Comparison of ENCODE assay signal across 11 mouse cellular contexts in genomic region chr11:45992087-45992486, GRCm38 (mm10). TPM values are rescaled to one million over a fixed set of nuclear protein-coding genes. Genes with fewer than 3 reads are reported as not detected.
A peak's percentile ranks its signal among the peaks of the same experiment; 100 is the strongest.
DNase-seq lines count a peak whose midpoint lies in the region; ATAC-seq and TF ChIP-seq lines count a peak whose summit lies in the region.
"Had no signal": no experiment of that assay in that cellular context is flagged by ENCODE, and none has a peak within 500 bp of the region (broad histone marks: within the 10 kb centered on the region; RNA-seq: fewer than 3 reads in every experiment).

No protein-coding gene starts in this region.

- H3K27ac ChIP-seq in heart, embryonic 13.5 days (replicated peaks) = no peak overlapping the region
- H3K27ac ChIP-seq in hindbrain, embryonic 14.5 days = no peak overlapping the region
- H3K27ac ChIP-seq in midbrain, embryonic 12.5 days (replicated peaks) = no peak overlapping the region

- no peak for TF ChIP-seq CTCF in brain, embryonic 14.5 days (IDR thresholded peaks at IDR 0.05; ENCODE audit: borderline replicate concordance, extremely low read depth, insufficient read depth, insufficient read length)

- intact Hi-C loops in heart, postnatal 14 days (cut with DNase I) = no loop called here

- peak overlapping the region; percentile 68 for H3K4me2 ChIP-seq in heart, embryonic 13.5 days
- H3K4me2 ChIP-seq in hindbrain, embryonic 14.5 days (replicated peaks) = peak overlapping the region; percentile 27
- H3K4me2 ChIP-seq in midbrain, embryonic 12.5 days (replicated peaks) = peak overlapping the region; percentile 46

- no peak for DNase-seq in heart, postnatal 14 days
- DNase-seq in brain, embryonic 14.5 days (ENCODE audit: low read depth) = peak; percentile 5
- DNase-seq in hindbrain, embryonic 14.5 days (ENCODE audit: low spot score) = no peak
- DNase-seq in right cerebral cortex, adult 18-20 months = no peak
- DNase-seq in right cerebral cortex, postnatal 10 days (ENCODE audit: low spot score in 2 of 2) = no peak
- DNase-seq in urinary bladder, postnatal 10 days (ENCODE audit: low spot score) = no peak

- H3K4me3 ChIP-seq in heart, embryonic 13.5 days = peak overlapping the region; percentile 45
- no peak overlapping the region for H3K4me3 ChIP-seq in hindbrain, embryonic 14.5 days (replicated peaks; ENCODE audit: low read length)
- H3K4me3 ChIP-seq in midbrain, embryonic 12.5 days = no peak overlapping the region

- H3K27me3 ChIP-seq in heart, embryonic 13.5 days (replicated peaks) = peaks cover 3% of the 10 kb centered on the region; the same call in 1 of the 2 replicates
- no peaks in the 10 kb centered on the region for H3K27me3 ChIP-seq in hindbrain, embryonic 14.5 days (ENCODE audit: control insufficient read depth, insufficient read depth, low read length)
- peaks cover 7% of the 10 kb centered on the region; the same call in 1 of the 2 replicates for H3K27me3 ChIP-seq in midbrain, embryonic 12.5 days

- WGBS in heart, embryonic 13.5 days = 42% methylated on average over 13 of the region's 13 CpGs
- 48% methylated on average over 13 of the region's 13 CpGs for WGBS in hindbrain, embryonic 14.5 days
- 49% methylated on average over 13 of the region's 13 CpGs for WGBS in midbrain, embryonic 12.5 days

- ATAC-seq in heart, embryonic 13.5 days (ENCODE audit: extremely low read depth, insufficient number of reproducible peaks, low FRiP score, low TSS enrichment) = no peak
- no peak for ATAC-seq in hindbrain, embryonic 14.5 days (ENCODE audit: low FRiP score)
- ATAC-seq in midbrain, embryonic 12.5 days (ENCODE audit: low FRiP score, low read depth) = no peak

- H3K9ac ChIP-seq in heart, embryonic 13.5 days = peak overlapping the region; percentile 69
- no peak overlapping the region for H3K9ac ChIP-seq in hindbrain, embryonic 14.5 days
- H3K9ac ChIP-seq in midbrain, embryonic 12.5 days (replicated peaks) = no peak overlapping the region

- no peaks in the 10 kb centered on the region for H3K9me3 ChIP-seq in heart, embryonic 13.5 days
- H3K9me3 ChIP-seq in hindbrain, embryonic 14.5 days (ENCODE audit: control insufficient read depth, low read length) = no peaks in the 10 kb centered on the region
- no peaks in the 10 kb centered on the region for H3K9me3 ChIP-seq in midbrain, embryonic 12.5 days

- TF ChIP-seq POLR2A in brain, embryonic 14.5 days (IDR thresholded peaks at IDR 0.05; ENCODE audit: borderline replicate concordance, extremely low read depth, insufficient read depth, insufficient read length, poor library complexity, severe bottlenecking) = no peak

- H3K4me1 ChIP-seq in heart, embryonic 13.5 days = peaks cover 7% of the 10 kb centered on the region; the same call in 1 of the 2 replicates
- H3K4me1 ChIP-seq in hindbrain, embryonic 14.5 days (replicated peaks; ENCODE audit: control insufficient read depth, insufficient read depth, low read length) = no peaks in the 10 kb centered on the region
- H3K4me1 ChIP-seq in midbrain, embryonic 12.5 days = 0 out of 2 replicates have a peak, but pooled peaks cover 3% of the 10 kb centered on the region

- no peaks in the 10 kb centered on the region for H3K36me3 ChIP-seq in heart, embryonic 13.5 days
- no peaks in the 10 kb centered on the region for H3K36me3 ChIP-seq in hindbrain, embryonic 14.5 days (replicated peaks; ENCODE audit: control insufficient read depth, insufficient read depth)
- no peaks in the 10 kb centered on the region for H3K36me3 ChIP-seq in midbrain, embryonic 12.5 days

RNA-seq across cellular contexts. Expression of gene Sox30, which starts 12.0 kb away (rescaled TPM):
- polyA plus RNA-seq in heart, embryonic 13.5 days (2015; fragmentation: Nextera tagmentation; extraction: Ambion mirVana) = 0.09 and 0.14 TPM in 2 replicates
- under 1 TPM; 0.14 to 0.24 TPM for total RNA-seq in heart, postnatal 14 days (2021)
- 0.29 and 0.30 TPM in 2 replicates for polyA plus RNA-seq in brain, embryonic 14.5 days (2012; rRNA removed)
- polyA plus RNA-seq in hindbrain, embryonic 14.5 days (2014; fragmentation: Nextera tagmentation; extraction: Ambion mirVana) = 0.08 and 0.09 TPM in 2 replicates
- polyA plus RNA-seq in midbrain, embryonic 12.5 days (2016; fragmentation: Nextera tagmentation; extraction: Ambion mirVana) = 0.24 and 0.37 TPM in 2 replicates
- total RNA-seq: common myeloid progenitor, adult 5-6 weeks; granulocyte monocyte progenitor cell, adult 5-6 weeks had no signal
- polyA plus RNA-seq: liver, embryonic 16.5 days had no signal

RNA-seq across cellular contexts. Expression of gene Thg1l, which starts 36.8 kb away (rescaled TPM):
- polyA plus RNA-seq in heart, embryonic 13.5 days (2015; fragmentation: Nextera tagmentation; extraction: Ambion mirVana) = 8.2 and 9.3 TPM in 2 replicates
- 1 to 10 TPM; 4.9 to 6.3 TPM for total RNA-seq in heart, postnatal 14 days (2021)
- 12.0 and 12.2 TPM in 2 replicates for polyA plus RNA-seq in brain, embryonic 14.5 days (2012; rRNA removed)
- polyA plus RNA-seq in hindbrain, embryonic 14.5 days (2014; fragmentation: Nextera tagmentation; extraction: Ambion mirVana) = 8.7 and 9.4 TPM in 2 replicates
- polyA plus RNA-seq in midbrain, embryonic 12.5 days (2016; fragmentation: Nextera tagmentation; extraction: Ambion mirVana) = 12.6 and 14.3 TPM in 2 replicates

RNA-seq across cellular contexts. Expression of gene Lsm11, which starts 47.4 kb away (rescaled TPM):
- 6.9 and 7.3 TPM in 2 replicates for polyA plus RNA-seq in heart, embryonic 13.5 days (2015; fragmentation: Nextera tagmentation; extraction: Ambion mirVana)
- 1 to 10 TPM; 4.8 to 5.2 TPM for total RNA-seq in heart, postnatal 14 days (2021)
- polyA plus RNA-seq in brain, embryonic 14.5 days (2012; rRNA removed) = 19.1 and 29.7 TPM in 2 replicates
- polyA plus RNA-seq in hindbrain, embryonic 14.5 days (2014; fragmentation: Nextera tagmentation; extraction: Ambion mirVana) = 30.5 and 36.2 TPM in 2 replicates
- polyA plus RNA-seq in midbrain, embryonic 12.5 days (2016; fragmentation: Nextera tagmentation; extraction: Ambion mirVana) = 13.9 and 16.4 TPM in 2 replicates
